Mouse (Mus musculus): ENCODE data around the gene Snrpg. TPM values are rescaled to one million over a fixed set of nuclear protein-coding genes. Genes with fewer than 3 reads are reported as not detected.
A peak's percentile ranks its signal among the peaks of the same experiment; 100 is the strongest.
"Not testable (repeated sequence)": the region's sequence is repeated elsewhere in the genome, so short reads cannot be mapped to it uniquely, and the experiment has no call there.

Snrpg gene
- total RNA-seq (2021) = 10 to 100 TPM; 50.7 to 60.3 TPM
- long read RNA-seq, experiment 1, transcript Snrpg-201 (4 exons, 1,055 nt) = major isoform, 20 of 22 reads
- long read RNA-seq, experiment 1, partial matches to known transcripts = 1 of 22 reads
- long read RNA-seq, experiment 1, other reads (novel, unspliced or antisense) = 1 of 22 reads
- long read RNA-seq, experiment 2, transcript Snrpg-201 (4 exons, 1,055 nt) = major isoform, 11 of 14 reads
- long read RNA-seq, experiment 2, partial matches to known transcripts = 2 of 14 reads
- long read RNA-seq, experiment 2, other reads (novel, unspliced or antisense) = 1 of 14 reads

DNA sequence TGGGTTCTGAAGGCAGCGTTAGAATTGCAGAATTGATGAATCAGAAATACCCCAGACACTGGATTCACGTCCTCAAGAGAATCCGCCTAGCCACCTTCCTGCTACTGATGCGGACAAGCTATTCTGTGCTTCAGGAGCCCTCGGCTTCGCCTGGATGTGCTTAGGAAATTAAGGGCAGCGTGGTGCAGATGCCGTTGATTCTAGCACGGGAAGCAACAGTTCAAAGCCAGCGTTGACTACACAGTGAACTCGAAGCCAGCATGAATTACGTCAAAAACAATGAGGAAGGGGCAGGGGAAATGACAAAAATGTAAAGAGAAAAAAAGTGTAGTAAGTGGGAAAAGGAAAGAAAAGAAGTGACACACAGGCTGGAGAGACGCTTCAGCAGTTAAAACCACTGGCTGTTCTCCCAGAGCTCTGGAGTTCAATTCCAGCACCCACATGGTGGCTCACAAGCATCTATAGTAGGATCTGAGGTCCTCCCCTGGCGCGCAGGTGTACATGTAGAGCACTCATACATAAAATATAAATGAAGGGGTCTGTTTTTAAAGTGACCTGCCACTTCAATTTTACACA lies at the start of gene Snrpg:
Gene Snrpg (plus strand): TSS at position 541 of the 576 bp plus-strand sequence.
- DNase-seq (ENCODE audit: low spot score in 2 of 2) = no peak

DNA sequence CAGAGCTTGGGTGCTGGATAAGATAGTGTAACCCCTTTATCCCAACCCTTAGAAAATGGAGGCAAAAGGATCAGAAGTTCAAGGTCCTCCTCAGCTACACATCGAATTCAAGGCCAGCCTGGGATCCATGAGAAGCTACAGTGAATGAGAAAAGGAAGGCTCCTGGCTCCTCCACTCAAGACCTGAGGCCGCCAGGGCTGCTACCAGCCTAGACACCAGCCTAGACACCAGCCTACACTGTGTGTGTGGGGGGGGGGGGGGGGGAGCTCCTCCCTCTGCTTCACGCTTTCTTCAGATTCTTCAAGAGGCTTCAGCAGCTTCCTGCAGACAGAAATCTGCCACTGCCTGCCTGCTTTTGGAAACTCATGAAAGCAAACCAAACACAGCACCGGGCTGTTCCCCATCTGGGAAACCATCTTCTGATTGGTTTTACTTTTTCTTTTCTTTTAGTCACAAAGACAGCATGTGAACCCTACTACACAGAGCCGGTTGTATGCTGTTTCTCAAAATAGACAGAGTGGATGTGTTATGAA lies 49.0 kb upstream of the Snrpg start:
- no peak for DNase-seq (ENCODE audit: low spot score in 2 of 2)

GRCm38 (mm10) chr6:86322991-86323390 lies 48.1 kb upstream of the Snrpg start:
- DNase-seq (ENCODE audit: low spot score in 2 of 2) = no peak

- DNase-seq (ENCODE audit: low spot score in 2 of 2) = no peak
Observed at GRCm38 (mm10) chr6:86324400-86324799, 46.7 kb upstream of the Snrpg start.

DNA sequence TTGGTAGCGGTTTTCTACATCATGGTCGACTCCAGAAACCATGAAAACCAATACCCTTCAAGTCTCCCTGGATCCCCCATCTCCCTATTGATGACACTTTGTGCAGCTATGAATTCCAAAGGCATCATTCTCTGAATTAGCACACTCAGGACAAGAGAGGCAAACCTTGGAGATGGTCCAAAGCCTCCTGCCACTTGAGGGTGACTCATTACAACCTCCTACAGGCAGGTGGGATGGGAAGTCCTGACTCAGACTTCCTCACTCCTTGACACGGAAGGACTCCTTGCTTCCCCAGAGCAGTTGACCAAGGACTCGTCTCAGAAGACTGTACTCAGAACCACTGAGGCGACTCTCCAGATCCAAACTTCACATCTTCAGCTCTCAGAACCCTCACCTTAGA lies 45.5 kb upstream of the Snrpg start:
- no peak for DNase-seq (ENCODE audit: low spot score in 2 of 2)

DNA sequence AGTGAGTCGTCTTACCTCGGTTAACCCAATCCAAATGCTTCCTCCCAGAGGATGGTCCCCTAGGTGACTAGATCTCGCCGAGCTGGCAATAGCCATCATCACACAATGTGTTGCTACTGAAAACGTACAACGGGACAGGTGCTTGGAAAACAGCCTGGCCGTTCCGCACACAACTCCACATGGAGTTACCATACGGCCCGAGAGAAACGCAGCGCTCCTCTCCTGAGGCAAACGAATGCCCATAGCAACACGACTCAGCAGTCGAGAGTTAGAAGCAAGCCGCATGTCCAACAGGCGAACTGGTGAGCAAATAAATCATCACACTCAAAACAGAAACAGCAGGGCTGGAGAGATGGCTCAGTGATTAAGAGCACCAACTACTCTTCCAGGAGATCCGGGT lies 44.2 kb upstream of the Snrpg start:
- DNase-seq (ENCODE audit: low spot score in 2 of 2) = no peak

- DNase-seq (ENCODE audit: low spot score in 2 of 2) = no peak
Observed at GRCm38 (mm10) chr6:86328369-86328768, 42.7 kb upstream of the Snrpg start.

DNA sequence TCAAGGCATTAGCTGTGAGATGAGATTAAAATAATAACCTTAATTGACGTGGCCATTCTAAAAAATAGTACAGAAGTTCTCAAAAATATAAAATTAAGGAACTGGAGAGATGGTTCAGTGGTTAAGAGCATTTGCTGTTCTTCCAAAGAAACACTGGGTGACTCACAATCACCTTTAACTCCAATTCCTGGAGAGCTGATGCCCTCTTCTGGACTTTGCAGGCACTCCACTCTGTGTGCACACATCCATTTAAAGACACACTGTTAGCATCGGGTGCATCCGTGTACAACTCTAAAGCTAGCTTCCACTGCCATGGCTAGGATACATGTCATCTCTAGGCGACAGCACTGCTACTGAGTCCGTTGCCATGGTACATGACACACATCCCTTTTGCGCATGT lies 41.2 kb upstream of the Snrpg start:
- no peak for DNase-seq (ENCODE audit: low spot score in 2 of 2)

GRCm38 (mm10) chr6:86335121-86335849 lies 35.8 kb upstream of the Snrpg start:
- no peak for DNase-seq (ENCODE audit: low spot score in 2 of 2)

DNA sequence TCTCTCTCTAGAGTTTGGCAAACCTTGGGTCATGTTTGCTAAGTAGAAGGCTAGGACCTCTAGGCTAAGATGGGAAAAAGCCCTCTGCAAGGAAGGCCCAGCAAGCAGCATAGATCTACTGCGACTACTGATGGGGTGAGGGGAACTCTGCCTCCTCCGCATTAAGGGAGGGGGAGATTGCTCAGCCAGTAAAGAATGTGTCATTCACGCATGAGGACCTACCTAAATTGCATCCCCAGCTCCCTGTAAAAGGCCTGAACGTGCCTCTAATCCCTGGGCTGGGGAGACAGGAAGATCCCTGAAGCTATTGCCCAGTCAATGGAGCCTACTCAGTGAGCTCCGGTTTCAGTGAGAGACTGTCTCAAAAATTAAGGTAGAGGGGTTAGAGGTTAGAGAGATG lies 35.2 kb upstream of the Snrpg start:
- no peak for DNase-seq (ENCODE audit: low spot score in 2 of 2)

DNA sequence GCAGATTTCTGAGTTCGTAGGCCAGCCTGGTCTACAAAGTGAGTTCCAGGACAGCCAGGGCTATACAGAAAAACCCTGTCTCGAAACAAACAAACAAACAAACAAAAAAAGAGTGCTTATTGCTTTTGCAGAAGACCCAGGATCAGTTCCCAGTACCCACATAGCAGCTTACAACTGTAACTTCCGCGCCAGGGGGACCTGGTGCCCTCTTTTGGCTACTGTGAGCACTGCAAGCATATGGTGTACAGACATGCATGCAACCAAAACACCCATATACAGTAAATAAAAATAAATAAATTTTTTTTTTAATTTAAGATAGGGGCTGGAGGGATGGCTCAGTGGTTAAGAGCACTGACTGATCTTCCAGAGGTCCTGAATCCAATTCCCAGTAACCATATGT lies 34.8 kb upstream of the Snrpg start:
- not testable (repeated sequence) for DNase-seq (ENCODE audit: low spot score in 2 of 2)

DNA sequence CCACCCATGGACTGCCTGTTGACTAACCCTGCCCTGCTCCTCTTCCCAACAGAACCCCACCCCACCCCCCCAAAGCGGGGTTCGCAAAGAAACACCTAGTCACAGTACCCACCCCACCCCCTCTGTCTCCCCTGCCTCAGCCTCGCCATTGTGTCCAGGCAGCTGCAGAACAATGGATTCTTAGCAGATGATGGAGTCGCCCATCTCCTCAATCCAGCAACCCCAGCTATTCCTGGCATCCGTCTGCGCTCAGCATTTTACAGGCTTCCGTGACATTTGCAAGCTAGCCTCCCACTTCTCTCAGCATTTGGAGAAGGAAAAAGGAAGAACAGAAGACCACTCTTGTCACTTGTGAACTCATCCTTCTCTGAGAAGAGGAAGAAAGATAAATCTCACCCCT lies 27.4 kb upstream of the Snrpg start:
- DNase-seq (ENCODE audit: low spot score in 2 of 2) = no peak

GRCm38 (mm10) chr6:86346063-86346462 lies 25.0 kb upstream of the Snrpg start:
- no peak for DNase-seq (ENCODE audit: low spot score in 2 of 2)

- no peak for DNase-seq (ENCODE audit: low spot score in 2 of 2)
Observed at GRCm38 (mm10) chr6:86349257-86349656, 21.8 kb upstream of the Snrpg start.

DNA sequence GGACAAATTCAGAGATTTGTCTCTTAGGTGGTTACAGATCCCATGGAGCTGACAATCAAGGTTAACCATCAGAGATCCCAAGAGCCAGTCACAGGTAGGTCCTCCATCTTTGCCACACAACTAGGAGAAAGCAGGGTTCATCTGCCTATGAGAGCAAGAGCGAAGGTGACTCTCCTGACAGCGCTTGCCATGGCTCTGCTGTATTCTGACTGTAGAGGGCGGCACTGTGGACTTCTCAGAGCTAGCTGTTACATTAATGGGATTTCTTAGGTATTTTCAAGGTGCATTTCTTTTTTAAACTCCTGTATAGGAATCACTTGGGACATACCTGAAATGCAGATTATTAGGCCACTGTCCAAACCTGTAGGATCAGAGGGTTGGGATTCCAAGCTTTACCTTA lies 16.2 kb upstream of the Snrpg start:
- no peak for DNase-seq (ENCODE audit: low spot score in 2 of 2)

DNA sequence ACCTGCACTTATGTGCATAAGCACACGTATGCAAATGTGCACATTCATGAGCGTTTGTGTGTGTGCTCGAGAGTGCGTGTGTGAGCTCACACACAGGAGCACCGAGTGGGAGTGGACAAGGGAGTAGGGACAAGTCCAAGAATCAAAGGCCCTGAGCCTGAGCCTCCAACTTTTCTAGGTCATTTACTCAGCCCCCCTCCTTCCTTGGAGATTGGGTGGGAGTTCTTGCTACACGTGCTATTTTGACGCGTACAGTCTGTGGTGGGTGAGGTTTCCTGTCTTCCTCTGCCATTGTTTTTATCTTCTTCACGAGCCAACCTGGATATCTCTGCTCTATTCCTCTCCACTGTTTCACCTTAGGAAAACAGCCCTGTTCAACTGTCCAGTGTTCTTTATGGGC lies 14.1 kb upstream of the Snrpg start:
- no peak for DNase-seq (ENCODE audit: low spot score in 2 of 2)

GRCm38 (mm10) chr6:86360691-86361090 lies 10.4 kb upstream of the Snrpg start:
- DNase-seq (ENCODE audit: low spot score in 2 of 2) = no peak

DNA sequence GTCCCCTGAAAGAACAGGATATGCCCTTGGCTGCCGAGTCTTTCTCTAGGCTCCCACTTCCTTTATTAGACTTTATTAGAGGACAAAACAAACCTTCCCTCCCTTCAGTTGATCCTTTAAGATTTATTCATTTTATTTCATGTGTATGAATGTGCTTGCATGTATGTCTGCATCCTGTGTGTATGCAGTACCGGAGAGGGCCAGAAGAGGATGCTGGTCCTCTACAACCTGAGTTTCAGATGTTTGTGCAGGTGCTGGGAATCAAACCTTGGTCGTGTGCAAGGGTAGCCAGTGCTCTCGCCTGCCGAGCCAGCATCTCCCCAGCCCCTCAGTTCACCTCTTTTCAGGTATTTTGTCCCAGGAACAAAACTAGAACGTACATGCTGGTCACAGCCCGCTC lies 9.7 kb upstream of the Snrpg start:
- no peak for DNase-seq (ENCODE audit: low spot score in 2 of 2)

DNA sequence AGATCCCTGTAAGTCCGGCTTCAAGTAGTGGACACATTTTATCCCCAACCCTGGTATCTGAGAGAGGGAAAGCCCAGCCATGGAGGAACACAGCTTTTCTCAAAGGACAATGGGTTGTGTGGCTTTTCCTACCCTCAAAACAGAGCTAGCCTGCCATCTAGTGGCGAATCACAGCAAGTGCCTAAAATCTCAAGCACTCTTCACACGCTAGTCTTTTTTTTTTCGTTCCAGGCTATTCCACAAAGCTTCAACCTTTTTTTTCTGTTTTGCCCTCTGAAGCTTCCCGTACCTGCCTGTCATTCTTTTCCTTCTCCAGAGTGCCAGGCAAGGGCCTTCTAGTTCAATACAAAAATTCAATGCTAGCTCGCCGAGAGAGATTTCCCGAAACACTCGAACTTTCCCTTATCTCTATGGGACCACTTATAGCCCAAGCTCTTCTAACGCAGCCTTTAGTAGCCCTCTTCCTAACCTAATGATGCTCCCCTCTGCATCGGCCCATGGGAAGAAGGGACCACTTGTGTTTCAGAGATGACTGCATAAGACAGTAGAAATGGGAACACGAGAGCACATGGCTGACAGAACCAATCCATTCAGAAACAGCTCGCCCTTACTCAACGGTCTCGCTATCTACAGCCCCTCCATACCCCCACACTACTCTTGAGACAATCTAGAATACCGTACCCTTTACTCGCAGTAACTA lies 6.5 kb upstream of the Snrpg start:
- DNase-seq (ENCODE audit: low spot score in 2 of 2) = peak; percentile 81

DNA sequence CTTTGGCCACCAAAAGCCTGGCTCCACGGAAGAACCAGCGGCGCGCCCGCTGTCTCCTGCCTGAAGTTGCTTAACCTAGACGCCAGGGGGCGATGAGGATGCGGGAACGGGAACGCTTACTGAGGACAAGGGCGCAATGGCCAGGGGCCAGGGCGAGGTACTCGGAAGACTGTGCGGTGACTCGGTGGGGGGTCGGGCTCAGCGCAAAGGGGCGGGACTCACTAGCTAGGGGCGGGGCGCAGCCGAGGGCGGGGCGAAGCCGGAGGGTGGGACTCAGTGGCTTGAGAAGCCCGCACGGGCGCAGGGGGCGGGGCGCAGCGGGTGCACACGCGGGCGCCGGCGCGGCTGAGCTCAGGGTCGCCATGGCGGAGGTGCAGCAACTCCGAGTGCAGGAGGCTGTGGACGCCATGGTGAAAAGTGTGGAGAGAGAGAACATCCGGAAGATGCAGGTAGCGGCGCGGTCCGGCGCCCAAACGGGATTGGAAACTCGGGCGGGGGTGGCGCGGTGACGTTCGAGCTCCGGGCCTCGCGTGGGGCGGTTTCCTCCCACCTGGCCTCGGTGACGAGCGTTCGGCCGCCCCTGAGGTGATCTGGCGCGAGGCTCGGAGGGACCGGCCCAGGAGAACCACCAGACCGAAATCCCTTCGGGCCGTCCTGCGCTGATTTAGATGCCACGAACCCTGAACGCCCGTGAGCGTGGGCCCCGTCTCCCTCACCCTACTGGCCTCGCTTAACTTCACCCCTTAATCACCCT lies 5.6 kb upstream of the Snrpg start, which contains the start of gene Fam136a:
Gene Fam136a (plus strand): TSS at position 276 of the 754 bp plus-strand sequence.
- peak; percentile 92 to 93 for DNase-seq (ENCODE audit: low spot score in 2 of 2)
